Mouse (Mus musculus) myocyte (in vitro differentiated cells): ENCODE measurements around the gene Itpr3. TPM values are rescaled to one million over a fixed set of nuclear protein-coding genes. Genes with fewer than 3 reads are reported as not detected.

Source experiments
- H3K27me3 ChIP-seq: one replicate; pipeline ENCODE4 v1.6.1; 2011; ENCODE audit not compliant: control insufficient read depth, insufficient read depth, insufficient read length
- H3K36me3 ChIP-seq: one replicate; pipeline ENCODE4 v1.6.1; 2011; ENCODE audit not compliant: control insufficient read depth, insufficient read depth
- H3K4me2 ChIP-seq: one replicate; pipeline ENCODE4 v1.6.1; 2011; ENCODE audit warnings: low read depth, control low read depth
- H3K4me3 ChIP-seq: one replicate; pipeline ENCODE4 v1.5.1; 2011; ENCODE audit warnings: mild to moderate bottlenecking, control low read depth, moderate library complexity
- H3K79me2 ChIP-seq: one replicate; pipeline ENCODE4 v1.6.1; 2011; ENCODE audit not compliant: control insufficient read depth, insufficient read depth
- H3ac ChIP-seq: one replicate; pipeline ENCODE4 v1.6.1; 2011; ENCODE audit not compliant: control insufficient read depth, insufficient read length
- CEBPB ChIP-seq: IDR thresholded peaks from 2 replicates; pipeline ENCODE4 v1.6.1; 2011; ENCODE audit warnings: mild to moderate bottlenecking, moderate library complexity; ENCODE audit not compliant: poor library complexity, insufficient read depth, severe bottlenecking
- E2F4 ChIP-seq: IDR thresholded peaks from one replicate; pipeline ENCODE4 v1.6.1; 2011; ENCODE audit warnings: mild to moderate bottlenecking, control low read depth, moderate library complexity; ENCODE audit not compliant: insufficient read depth
- MAX ChIP-seq: IDR thresholded peaks from one replicate; pipeline ENCODE4 v1.6.1; 2011; ENCODE audit warnings: low read depth, mild to moderate bottlenecking, control low read depth
- MYOD1 ChIP-seq, 3 experiments: IDR thresholded peaks; one replicate each; pipeline ENCODE4 v1.6.1; 2011; ENCODE audit warnings: control low read depth in 2 of 3, low read depth in 2 of 3, mild to moderate bottlenecking in 2 of 3, moderate library complexity in 1 of 3; ENCODE audit not compliant: insufficient read length in 2 of 3, control insufficient read depth in 1 of 3
- MYOG ChIP-seq, 3 experiments: IDR thresholded peaks; one replicate each; pipeline ENCODE4 v1.6.1; 2011; ENCODE audit warnings: control low read depth in 2 of 3, low read depth in 2 of 3, mild to moderate bottlenecking in 2 of 3; ENCODE audit not compliant: insufficient read length in 2 of 3, control insufficient read depth in 1 of 3, insufficient read depth in 1 of 3
- POLR2A ChIP-seq: IDR thresholded peaks from one replicate; pipeline ENCODE4 v1.6.1; 2011; ENCODE audit warnings: low read depth, mild to moderate bottlenecking, control low read depth, moderate library complexity; ENCODE audit not compliant: insufficient read length
- POLR2AphosphoS2 ChIP-seq: IDR thresholded peaks from one replicate; pipeline ENCODE4 v1.6.1; 2011; ENCODE audit warnings: low read depth, control low read depth; ENCODE audit not compliant: insufficient read length
- REST ChIP-seq: IDR thresholded peaks from one replicate; pipeline ENCODE4 v1.6.1; 2011; ENCODE audit warnings: mild to moderate bottlenecking, control low read depth, moderate library complexity; ENCODE audit not compliant: insufficient read depth, insufficient read length
- SRF ChIP-seq: IDR thresholded peaks from one replicate; pipeline ENCODE4 v1.6.1; 2011; ENCODE audit warnings: low read depth; ENCODE audit not compliant: control insufficient read depth, insufficient read length
- TCF12 ChIP-seq: IDR thresholded peaks from one replicate; pipeline ENCODE4 v1.6.1; 2011; ENCODE audit warnings: mild to moderate bottlenecking, control low read depth; ENCODE audit not compliant: poor library complexity, insufficient read depth, severe bottlenecking
- TCF3 ChIP-seq: IDR thresholded peaks from one replicate; pipeline ENCODE4 v1.6.1; 2011; ENCODE audit warnings: low read depth, control low read depth; ENCODE audit not compliant: insufficient read length
- USF1 ChIP-seq: IDR thresholded peaks from one replicate; pipeline ENCODE4 v1.6.1; 2011; ENCODE audit warnings: low read depth, mild to moderate bottlenecking, control low read depth, moderate library complexity
- polyA plus RNA-seq: library from polyadenylated mRNA; unstranded; fragments of >200 nt; fragmentation: generic; extraction: Trizol; gene quantifications from one replicate; pipeline ENCODE4 v1.2.1, GENCODE M21; 2012; ENCODE audit warnings: missing spikeins

Gene Itpr3
- polyA plus RNA-seq, 1 experiment = 22.2 TPM

DNA sequence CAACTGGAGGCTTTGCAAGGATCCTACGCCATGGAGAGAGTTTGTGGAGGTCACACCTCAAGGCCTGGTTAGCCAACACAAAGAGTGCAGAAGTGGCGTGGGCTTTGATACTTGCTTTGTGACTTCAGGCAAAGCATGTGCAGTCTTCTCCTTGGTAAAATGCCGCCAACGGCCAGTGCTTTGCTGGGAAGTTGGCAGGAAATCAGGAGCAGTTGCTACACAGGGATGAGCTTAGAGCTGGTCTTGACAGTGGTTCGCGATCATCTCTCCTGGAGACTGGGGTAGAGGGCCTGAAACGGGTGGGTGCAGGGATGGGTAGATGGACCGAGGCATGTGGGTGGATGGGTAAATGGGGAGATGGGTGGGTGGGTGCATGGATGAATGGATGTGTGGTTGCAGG lies 15.3 kb downstream of the Itpr3 start:
- Histone ChIP-seq H3K36me3 (peaks cover 4% of the 10 kb centered on the region), H3ac (no peak overlapping the region), H3K27me3 (no peaks in the 10 kb centered on the region), H3K4me2 (no peak overlapping the region), H3K4me3 (no peak overlapping the region), H3K79me2 (no peaks in the 10 kb centered on the region)
- TF ChIP-seq MYOD1 (IDR thresholded peaks at IDR 0.05; ENCODE audit: control insufficient read depth in 1 of 3, insufficient read length in 2 of 3, low read depth in 2 of 3) = no peak
- TF ChIP-seq TCF12 = no peak
- no peak for TF ChIP-seq MYOG (IDR thresholded peaks at IDR 0.05; ENCODE audit: control insufficient read depth in 1 of 3, insufficient read depth in 1 of 3, insufficient read length in 2 of 3, low read depth in 2 of 3)
- no peak for TF ChIP-seq E2F4
- TF ChIP-seq MAX = no peak
- no peak for TF ChIP-seq REST
- no peak for TF ChIP-seq POLR2A
- no peak for TF ChIP-seq TCF3
- TF ChIP-seq USF1 = no peak
- TF ChIP-seq CEBPB = no peak
- TF ChIP-seq POLR2AphosphoS2 = no peak
- TF ChIP-seq SRF = no peak

GRCm38 (mm10) chr17:27073126-27073525 lies 16.0 kb downstream of the Itpr3 start:
- no peak overlapping the region for H3K4me3 ChIP-seq
- H3K27me3 ChIP-seq = no peaks in the 10 kb centered on the region
- H3ac ChIP-seq = no peak overlapping the region
- H3K79me2 ChIP-seq = no peaks in the 10 kb centered on the region
- no peak for TF ChIP-seq REST
- peaks cover 4% of the 10 kb centered on the region for H3K36me3 ChIP-seq
- no peak overlapping the region for H3K4me2 ChIP-seq

DNA sequence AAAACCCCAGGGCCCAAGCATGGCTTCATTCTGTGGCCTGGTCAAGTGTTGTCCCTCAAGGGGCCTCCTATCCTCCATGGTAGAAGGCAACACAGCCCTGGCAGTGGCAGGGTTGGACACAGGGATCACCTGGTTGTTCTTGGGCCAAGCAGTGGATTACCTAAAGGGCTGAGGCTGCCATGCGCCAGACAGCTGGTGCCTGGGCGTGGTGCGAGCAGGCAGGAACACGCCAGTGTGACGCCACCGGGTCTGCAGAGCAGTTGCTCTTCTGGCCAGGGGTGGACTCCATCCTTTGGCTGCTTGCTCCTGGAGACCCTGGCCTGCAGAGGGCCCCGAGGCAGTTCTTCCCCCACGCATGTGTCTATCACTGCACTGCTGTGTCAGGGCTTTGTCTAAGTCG lies 16.7 kb downstream of the Itpr3 start:
- Histone ChIP-seq H3K27me3 (no peaks in the 10 kb centered on the region), H3K36me3 (peaks cover 4% of the 10 kb centered on the region), H3K79me2 (no peaks in the 10 kb centered on the region), H3ac (no peak overlapping the region), H3K4me3 (no peak overlapping the region), H3K4me2 (no peak overlapping the region)
- peak in 1 of 3 experiments; percentile 36 for TF ChIP-seq MYOG (IDR thresholded peaks at IDR 0.05; ENCODE audit: control insufficient read depth in 1 of 3, insufficient read depth in 1 of 3, insufficient read length in 2 of 3, low read depth in 2 of 3)
- TF ChIP-seq TCF12 = no peak

GRCm38 (mm10) chr17:27074236-27074635 lies 17.1 kb downstream of the Itpr3 start:
- TF ChIP-seq TCF12 (no peak), E2F4 (no peak), MYOD1 (IDR thresholded peaks at IDR 0.05; ENCODE audit: control insufficient read depth in 1 of 3, insufficient read length in 2 of 3, low read depth in 2 of 3) (no peak), USF1 (no peak), CEBPB (no peak), REST (no peak), MAX (no peak), POLR2A (no peak), TCF3 (no peak), SRF (no peak), MYOG (IDR thresholded peaks at IDR 0.05; ENCODE audit: control insufficient read depth in 1 of 3, insufficient read depth in 1 of 3, insufficient read length in 2 of 3, low read depth in 2 of 3) (no peak), POLR2AphosphoS2 (no peak)

DNA sequence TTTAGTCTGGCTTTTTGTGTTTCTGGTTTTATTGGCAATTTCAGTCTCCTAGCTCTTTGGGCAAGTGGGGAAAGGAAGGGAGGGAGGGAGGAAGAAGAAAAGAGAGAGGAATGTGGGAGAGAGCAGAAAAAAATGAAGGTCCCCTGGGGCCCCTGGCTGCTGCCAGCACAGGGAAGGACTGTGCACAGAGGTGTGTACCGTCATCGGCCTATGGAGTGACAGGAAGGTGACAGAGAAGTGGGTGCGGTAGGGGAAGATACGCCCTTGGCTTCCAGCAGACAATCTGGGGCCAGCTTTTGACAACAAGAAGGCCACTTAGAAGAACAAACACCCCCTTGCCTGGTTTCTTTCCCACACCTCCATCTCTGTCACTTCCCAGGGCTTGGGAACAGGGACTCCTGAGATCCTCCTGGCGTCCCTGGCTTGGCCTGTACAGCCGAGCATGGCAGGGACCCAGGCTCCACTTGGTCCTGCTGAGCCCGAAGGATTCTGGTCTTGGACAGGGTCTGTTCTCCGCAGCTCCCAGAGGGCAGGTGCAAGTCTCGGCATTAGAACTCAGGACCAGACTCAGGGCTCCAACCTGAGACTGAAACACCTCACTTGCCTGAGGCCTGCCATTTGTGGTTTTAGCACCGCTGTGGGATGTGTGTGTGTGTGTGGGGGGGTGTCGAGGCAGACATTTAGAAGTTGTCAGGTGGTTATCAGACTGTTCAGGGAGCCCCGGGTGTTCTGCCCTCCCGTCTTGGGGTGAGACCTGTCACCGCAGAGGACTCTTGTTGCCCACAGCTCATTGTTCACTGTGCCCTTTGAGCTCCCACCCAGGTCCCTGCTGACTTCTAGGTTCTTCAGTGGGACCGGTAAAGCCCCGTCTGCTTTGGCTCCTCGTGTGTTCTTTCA lies 18.0 kb downstream of the Itpr3 start:
- H3K36me3 ChIP-seq = peaks cover 4% of the 10 kb centered on the region
- H3K4me2 ChIP-seq = no peak overlapping the region
- no peaks in the 10 kb centered on the region for H3K27me3 ChIP-seq
- TF ChIP-seq MYOG (IDR thresholded peaks at IDR 0.05; ENCODE audit: control insufficient read depth in 1 of 3, insufficient read depth in 1 of 3, insufficient read length in 2 of 3, low read depth in 2 of 3) (no peak), MYOD1 (IDR thresholded peaks at IDR 0.05; ENCODE audit: control insufficient read depth in 1 of 3, insufficient read length in 2 of 3, low read depth in 2 of 3) (no peak), CEBPB (no peak), REST (no peak)
- H3ac ChIP-seq = no peak overlapping the region
- H3K79me2 ChIP-seq = no peaks in the 10 kb centered on the region
- no peak overlapping the region for H3K4me3 ChIP-seq

More at GRCm38 (mm10) chr17:27074236-27074635, 17.1 kb downstream of the Itpr3 start:
- H3K36me3 ChIP-seq = peaks cover 4% of the 10 kb centered on the region
- H3K27me3 ChIP-seq = no peaks in the 10 kb centered on the region
- no peaks in the 10 kb centered on the region for H3K79me2 ChIP-seq
- no peak overlapping the region for H3K4me2 ChIP-seq
- no peak overlapping the region for H3ac ChIP-seq
- H3K4me3 ChIP-seq = no peak overlapping the region
